Mouse (Mus musculus) small intestine, adult 2 months (tissue): ENCODE results near the gene Iqschfp.

Experiments
- CTCF ChIP-seq: fragments of 200-500 bp; IDR thresholded peaks from 2 replicates; pipeline ENCODE4 v1.5.1; 2012; ENCODE audit warnings: low read depth, mild to moderate bottlenecking, control low read depth, inconsistent platforms, low read length, moderate library complexity, mixed read lengths; ENCODE audit not compliant: insufficient replicate concordance, insufficient read length; ENCODE audit errors: extremely low read depth
- POLR2A ChIP-seq: fragments of 200-500 bp; IDR thresholded peaks from 2 replicates; pipeline ENCODE4 v1.6.1; 2012; ENCODE audit warnings: low read depth, mild to moderate bottlenecking, control low read depth, inconsistent platforms, low read length, moderate library complexity

DNA sequence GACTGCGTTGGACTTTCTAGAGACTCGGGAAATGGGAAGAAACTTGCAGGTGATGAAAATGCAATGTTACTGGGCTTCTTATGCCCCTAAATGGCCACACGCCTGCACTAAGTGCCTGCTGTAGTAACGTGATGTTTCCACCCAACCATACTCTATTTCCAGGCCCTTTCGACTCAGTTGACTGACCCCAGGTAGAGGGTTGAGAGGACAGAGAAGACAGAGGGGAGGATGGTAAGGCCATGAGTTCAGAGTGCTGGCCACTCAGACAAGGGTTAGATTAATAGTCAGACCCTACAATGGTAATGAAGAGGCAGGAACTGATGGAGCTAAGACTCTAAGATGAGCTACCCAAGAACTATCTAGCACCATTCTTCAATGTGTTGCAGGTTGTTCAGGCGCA is 768.0 kb downstream of the Iqschfp start:
- no peak for TF ChIP-seq CTCF
- no peak for TF ChIP-seq POLR2A
